Mouse (Mus musculus): ENCODE measurements at regions not wholly inside any gene's neighbourhood (a gene's known extent, or its start where the extent isn't known, plus 50 kb on each side); places are given as distances from the start of the nearest gene placed in this dataset.

DNA sequence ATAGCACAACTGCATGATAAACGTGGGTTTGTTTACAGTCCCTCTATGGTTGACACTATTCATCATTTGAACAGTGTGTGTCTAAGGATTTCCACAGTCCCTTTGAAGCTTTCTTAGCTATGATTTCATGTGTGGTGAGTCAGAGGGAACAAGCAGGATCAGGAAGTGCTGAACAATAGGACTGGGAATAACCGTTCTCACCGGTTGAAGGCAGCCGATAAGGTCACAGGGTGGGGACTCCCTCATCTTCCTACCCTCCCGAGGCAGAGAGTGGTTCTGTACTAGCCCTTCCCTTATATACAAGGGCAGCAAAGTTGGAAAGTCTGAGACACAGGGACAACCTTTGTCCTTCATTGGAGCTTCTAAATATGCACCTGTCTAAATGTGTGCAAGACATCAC is 168.1 kb downstream of the Plk2 start:
- Histone ChIP-seq H3K9me3 (replicated peaks) (no peaks in the 10 kb centered on the region), H3K4me2 (no peak overlapping the region), H3K9ac (no peak overlapping the region), H3K27ac (peak overlapping the region; percentile 26; the same call in 1 of the 2 replicates), H3K27me3 (no peaks in the 10 kb centered on the region), H3K4me1 (replicated peaks) (peaks cover 5% of the 10 kb centered on the region; the same call in 1 of the 2 replicates), H3K4me3 (no peak overlapping the region), H3K36me3 (no peaks in the 10 kb centered on the region)
- WGBS = 49% methylated on average over 5 of the region's 5 CpGs
- peak; percentile 62 for ATAC-seq (replicated peaks; ENCODE audit: insufficient number of reproducible peaks, insufficient read depth, low FRiP score, low read depth)

DNA sequence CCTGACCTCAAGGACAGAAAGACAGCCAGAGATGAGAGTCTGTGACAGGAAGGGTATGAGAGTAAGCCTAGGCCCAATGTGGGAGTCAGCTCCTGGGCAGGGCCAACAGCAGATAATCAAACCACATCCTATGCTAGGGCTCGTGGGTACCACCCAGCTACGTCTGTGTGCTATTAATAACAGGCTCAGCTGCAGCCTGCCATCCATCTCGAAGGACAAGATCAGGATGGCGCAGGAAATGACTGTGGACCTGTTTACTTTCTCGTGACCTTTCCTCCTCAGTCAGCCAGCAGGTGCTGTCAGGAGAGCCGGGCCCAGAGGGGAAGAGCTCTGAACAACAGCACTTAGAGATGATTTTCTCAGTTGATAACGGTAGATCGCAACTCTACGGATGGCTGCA is 169.1 kb downstream of the Plk2 start:
- Histone ChIP-seq H3K36me3 (no peaks in the 10 kb centered on the region), H3K9ac (no peak overlapping the region), H3K4me1 (replicated peaks) (peaks cover 5% of the 10 kb centered on the region; the same call in 1 of the 2 replicates), H3K27ac (0 out of 2 replicates have a peak overlapping the region, but pooled peaks have one; percentile 5), H3K9me3 (replicated peaks) (no peaks in the 10 kb centered on the region), H3K27me3 (no peaks in the 10 kb centered on the region), H3K4me2 (peak overlapping the region; percentile 34), H3K4me3 (no peak overlapping the region)
- 23% methylated on average over 9 of the region's 9 CpGs for WGBS
- no peak; the same call in 1 of the 2 replicates for ATAC-seq (replicated peaks; ENCODE audit: insufficient number of reproducible peaks, insufficient read depth, low FRiP score, low read depth)

DNA sequence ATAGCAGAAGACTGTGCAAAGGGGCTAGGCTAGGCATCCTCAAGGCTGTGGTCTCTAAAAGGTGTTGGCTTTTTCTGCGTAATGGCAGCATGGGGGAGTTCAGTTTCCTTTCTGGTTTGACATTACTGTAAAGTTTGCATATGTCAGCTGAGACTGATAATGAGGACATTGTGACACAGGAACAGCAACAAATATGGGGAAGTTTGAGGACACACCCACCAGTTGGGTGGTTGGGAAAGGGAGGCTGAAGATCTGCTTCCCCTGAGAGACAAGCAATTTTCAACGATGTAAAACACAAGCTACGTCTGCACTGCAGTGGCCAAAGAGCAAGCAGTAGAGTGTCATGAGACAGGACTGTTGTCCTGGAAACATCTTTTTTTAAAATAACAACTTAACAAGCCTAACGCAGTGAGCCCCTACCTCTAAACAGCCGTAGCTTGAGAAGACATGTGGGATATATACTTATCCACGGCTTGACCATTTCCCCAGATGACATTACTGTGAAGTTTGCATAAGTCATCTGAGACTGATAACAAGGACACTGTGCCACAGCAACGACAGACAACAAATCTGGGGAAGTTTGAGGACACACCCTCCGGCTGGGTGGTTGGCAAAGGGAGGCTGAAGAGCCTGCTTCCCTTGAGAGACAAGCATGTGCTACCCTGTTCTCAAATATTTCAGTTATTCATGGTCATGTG is 173.8 kb downstream of the Plk2 start:
- H3K4me1 ChIP-seq (replicated peaks) = peaks cover 5% of the 10 kb centered on the region; the same call in 1 of the 2 replicates
- WGBS = 62% methylated on average over 8 of the region's 8 CpGs
- H3K4me3 ChIP-seq = no peak overlapping the region
- no peak overlapping the region for H3K4me2 ChIP-seq
- no peak for ATAC-seq (replicated peaks; ENCODE audit: insufficient number of reproducible peaks, insufficient read depth, low FRiP score, low read depth)
- H3K27ac ChIP-seq = no peak overlapping the region
- no peaks in the 10 kb centered on the region for H3K27me3 ChIP-seq
- no peaks in the 10 kb centered on the region for H3K9me3 ChIP-seq (replicated peaks)
- no peaks in the 10 kb centered on the region for H3K36me3 ChIP-seq
- H3K9ac ChIP-seq = no peak overlapping the region

DNA sequence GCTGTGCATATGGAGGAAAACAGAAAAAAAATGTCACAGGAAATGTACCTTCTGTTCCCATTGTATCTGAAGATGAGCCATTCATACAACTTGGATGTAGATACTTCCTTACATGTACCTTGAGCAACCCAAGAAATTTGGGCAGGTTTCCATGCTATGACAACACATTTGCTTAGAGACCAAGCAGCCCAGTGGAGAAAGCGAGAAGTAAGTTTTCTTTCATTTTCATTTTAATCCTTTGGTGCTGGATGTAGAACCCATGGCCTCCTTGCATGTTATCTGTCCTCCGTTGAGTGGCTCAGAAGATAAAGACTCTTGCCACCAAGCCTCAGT is 174.3 kb downstream of the Plk2 start:
- Histone ChIP-seq H3K4me3 (no peak overlapping the region), H3K36me3 (no peaks in the 10 kb centered on the region), H3K4me1 (replicated peaks) (peaks cover 1% of the 10 kb centered on the region; the same call in 1 of the 2 replicates), H3K27ac (no peak overlapping the region), H3K9me3 (replicated peaks) (no peaks in the 10 kb centered on the region), H3K27me3 (no peaks in the 10 kb centered on the region), H3K4me2 (no peak overlapping the region), H3K9ac (no peak overlapping the region)
- no peak for ATAC-seq (replicated peaks; ENCODE audit: insufficient number of reproducible peaks, insufficient read depth, low FRiP score, low read depth)
- 83% methylated on average over 2 of the region's 2 CpGs for WGBS

DNA sequence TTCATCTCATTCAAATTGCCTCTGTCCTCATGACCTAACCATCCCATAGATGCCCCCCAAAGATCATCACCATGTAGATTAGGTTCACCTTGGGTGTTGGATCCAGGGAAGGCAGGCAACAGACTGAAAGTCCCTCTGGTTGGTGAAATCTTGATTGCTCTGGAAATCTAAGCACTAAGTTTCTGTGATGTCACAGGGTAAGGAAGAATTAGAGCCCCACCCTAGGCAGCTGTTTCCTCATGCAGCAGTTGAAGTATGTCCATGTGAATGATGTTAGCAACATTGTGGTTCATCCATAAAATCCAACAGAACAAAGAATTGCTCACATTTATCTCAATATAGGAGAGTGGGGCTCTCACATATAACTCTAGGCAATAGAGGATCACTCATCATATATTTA is 175.5 kb downstream of the Plk2 start:
- Histone ChIP-seq H3K9me3 (replicated peaks) (no peaks in the 10 kb centered on the region), H3K27ac (no peak overlapping the region), H3K9ac (no peak overlapping the region), H3K27me3 (no peaks in the 10 kb centered on the region), H3K4me1 (replicated peaks) (no peaks in the 10 kb centered on the region), H3K4me3 (no peak overlapping the region), H3K36me3 (no peaks in the 10 kb centered on the region), H3K4me2 (no peak overlapping the region)
- no peak for ATAC-seq (replicated peaks; ENCODE audit: insufficient number of reproducible peaks, insufficient read depth, low FRiP score, low read depth)

DNA sequence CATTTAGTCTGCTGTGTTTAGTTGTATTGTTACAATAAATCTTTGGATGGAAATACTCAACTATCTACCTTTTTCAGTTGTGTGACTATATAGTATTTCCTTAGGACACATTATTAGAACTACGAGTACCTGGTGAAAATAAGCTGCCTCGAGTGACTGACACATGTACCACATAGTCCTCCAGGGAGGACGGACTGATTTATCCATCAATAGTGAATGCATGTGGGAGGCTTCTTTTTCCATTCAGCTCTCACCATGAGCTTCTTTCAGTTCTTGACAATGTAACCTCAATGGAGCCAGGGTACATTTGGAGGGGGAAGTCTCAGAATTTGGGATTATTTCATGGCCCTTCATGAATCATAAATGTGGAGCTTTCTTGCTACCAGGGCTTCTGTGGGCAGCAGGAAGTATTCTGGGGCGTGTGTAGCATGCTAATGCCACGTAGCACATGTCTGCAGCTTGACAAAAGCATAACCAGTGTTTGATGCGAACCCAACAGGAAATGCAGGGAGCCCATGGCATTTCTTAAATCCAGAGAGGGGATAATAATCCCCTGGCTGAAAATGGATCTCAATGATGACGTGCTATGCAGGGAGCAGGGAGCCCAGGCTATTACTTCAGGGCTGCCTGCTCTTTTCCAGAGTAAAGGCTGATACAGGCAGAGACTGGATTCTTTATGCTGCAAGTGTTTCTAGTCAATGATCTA is 178.7 kb downstream of the Plk2 start:
- no peaks in the 10 kb centered on the region for H3K4me1 ChIP-seq (replicated peaks)
- no peak overlapping the region for H3K9ac ChIP-seq
- ATAC-seq (replicated peaks; ENCODE audit: insufficient number of reproducible peaks, insufficient read depth, low FRiP score, low read depth) = no peak
- no peak overlapping the region for H3K4me3 ChIP-seq
- H3K9me3 ChIP-seq (replicated peaks) = no peaks in the 10 kb centered on the region
- H3K36me3 ChIP-seq = no peaks in the 10 kb centered on the region
- H3K4me2 ChIP-seq = no peak overlapping the region
- WGBS = 72% methylated on average over 7 of the region's 7 CpGs
- no peak overlapping the region for H3K27ac ChIP-seq
- no peaks in the 10 kb centered on the region for H3K27me3 ChIP-seq

DNA sequence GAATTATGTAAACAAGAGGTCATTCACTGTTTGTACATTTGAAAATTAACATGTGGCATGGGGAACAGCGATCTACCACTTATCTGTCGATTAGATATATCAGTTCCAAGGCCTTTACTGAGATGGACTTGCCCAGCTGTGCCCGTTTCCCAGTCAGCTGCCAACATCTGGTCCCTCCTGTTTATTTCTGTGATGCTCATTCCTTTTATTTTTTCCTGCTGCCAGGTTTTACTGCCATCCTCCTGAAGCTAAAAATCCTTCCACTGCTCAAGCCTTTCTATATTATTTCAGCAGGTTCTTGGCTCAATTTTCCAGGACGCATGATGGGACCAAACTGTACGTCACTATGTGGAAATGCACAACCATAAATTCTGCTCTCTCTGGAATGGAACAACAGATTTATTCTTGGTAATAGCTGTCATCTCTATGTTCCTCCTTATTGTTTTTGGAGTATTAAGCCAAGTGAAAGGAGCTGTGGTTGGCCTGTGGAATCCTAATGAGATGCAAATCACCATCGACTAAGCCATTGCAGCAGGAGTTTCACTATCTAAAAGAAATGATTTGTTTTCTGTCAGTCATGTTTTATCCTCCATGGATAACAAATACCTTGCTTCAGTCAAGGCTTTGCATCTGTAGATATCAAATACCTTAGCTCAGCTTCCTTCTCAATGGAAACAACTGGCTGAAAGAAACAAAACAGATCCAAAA is 180.1 kb downstream of the Plk2 start:
- Histone ChIP-seq H3K4me3 (no peak overlapping the region), H3K4me2 (no peak overlapping the region), H3K27ac (no peak overlapping the region), H3K9ac (no peak overlapping the region), H3K36me3 (no peaks in the 10 kb centered on the region), H3K4me1 (replicated peaks) (no peaks in the 10 kb centered on the region), H3K9me3 (replicated peaks) (no peaks in the 10 kb centered on the region), H3K27me3 (no peaks in the 10 kb centered on the region)
- ATAC-seq (replicated peaks; ENCODE audit: insufficient number of reproducible peaks, insufficient read depth, low FRiP score, low read depth) = no peak
- WGBS = 76% methylated on average over 6 of the region's 6 CpGs

DNA sequence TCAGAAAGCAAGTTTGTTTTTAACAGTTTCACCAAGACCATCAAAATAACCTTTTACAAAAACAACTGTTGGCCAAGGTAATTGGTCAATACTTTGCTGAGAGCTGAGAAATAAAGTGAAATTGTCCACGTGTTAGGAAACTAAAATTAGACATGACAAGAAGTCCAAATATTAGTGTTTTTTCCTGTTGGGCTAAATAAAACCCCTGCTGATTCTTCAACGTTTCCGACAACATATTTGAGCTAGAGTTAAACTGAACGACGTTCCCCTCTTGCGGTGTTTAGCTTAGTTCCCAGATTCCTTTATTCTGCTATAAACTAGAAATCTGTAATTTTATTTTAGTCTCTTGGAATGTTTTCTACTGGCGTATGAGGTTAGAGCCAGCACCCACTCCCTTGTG is 183.3 kb downstream of the Plk2 start:
- Histone ChIP-seq H3K27ac (no peak overlapping the region), H3K4me3 (no peak overlapping the region), H3K9me3 (replicated peaks) (no peaks in the 10 kb centered on the region), H3K4me1 (replicated peaks) (no peaks in the 10 kb centered on the region), H3K36me3 (no peaks in the 10 kb centered on the region), H3K9ac (no peak overlapping the region), H3K4me2 (no peak overlapping the region), H3K27me3 (no peaks in the 10 kb centered on the region)
- ATAC-seq (replicated peaks; ENCODE audit: insufficient number of reproducible peaks, insufficient read depth, low FRiP score, low read depth) = no peak
- WGBS = 60% methylated on average over 7 of the region's 7 CpGs

DNA sequence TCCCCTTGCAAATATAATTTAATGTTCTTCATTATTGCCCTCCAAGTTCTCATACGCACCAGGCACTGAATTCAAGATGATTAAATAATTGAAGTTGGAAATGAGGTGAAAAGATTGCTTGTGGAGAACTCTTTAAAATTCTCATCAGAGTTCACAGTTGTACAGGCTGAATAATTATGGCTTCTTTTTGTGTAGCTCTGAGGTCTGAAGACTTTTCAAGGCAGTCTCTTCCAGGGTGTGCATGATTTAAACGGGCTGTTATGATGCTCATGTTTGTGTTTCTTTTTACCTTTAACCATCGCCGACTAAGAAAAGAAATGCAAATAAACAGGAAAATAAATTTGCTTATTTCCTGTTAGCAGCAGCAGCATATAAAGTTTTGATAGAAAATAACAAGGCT is 185.3 kb downstream of the Plk2 start:
- WGBS = 86% methylated on average over 4 of the region's 4 CpGs

DNA sequence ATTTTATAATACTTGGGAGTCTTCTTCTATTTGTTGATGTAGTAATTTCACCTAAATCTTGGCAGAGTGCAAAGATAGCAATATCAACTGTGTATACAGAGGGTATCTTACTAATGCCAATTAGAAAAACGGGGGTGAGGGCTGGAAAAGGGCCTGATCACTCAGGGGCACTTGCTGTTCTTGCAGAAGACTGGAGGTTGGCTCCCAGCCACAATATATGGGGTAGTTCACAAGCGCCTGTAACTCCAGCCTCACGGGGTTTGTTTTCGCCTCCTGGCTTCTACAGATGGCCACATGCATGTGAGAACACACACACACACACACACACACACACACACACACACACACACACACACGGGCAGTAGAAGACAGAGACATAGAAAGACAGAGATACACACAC is 185.7 kb downstream of the Plk2 start:
- no peaks in the 10 kb centered on the region for H3K36me3 ChIP-seq
- WGBS = 65% methylated on average over 5 of the region's 5 CpGs
- no peaks in the 10 kb centered on the region for H3K9me3 ChIP-seq (replicated peaks)

More for the DNA sequence above, 185.3 kb downstream of the Plk2 start:
- H3K36me3 ChIP-seq = no peaks in the 10 kb centered on the region
- H3K4me3 ChIP-seq = no peak overlapping the region
- no peaks in the 10 kb centered on the region for H3K27me3 ChIP-seq
- H3K9me3 ChIP-seq (replicated peaks) = no peaks in the 10 kb centered on the region
- H3K4me2 ChIP-seq = no peak overlapping the region
- no peaks in the 10 kb centered on the region for H3K4me1 ChIP-seq (replicated peaks)
- no peak overlapping the region for H3K9ac ChIP-seq
- no peak for ATAC-seq (replicated peaks; ENCODE audit: insufficient number of reproducible peaks, insufficient read depth, low FRiP score, low read depth)
- no peak overlapping the region for H3K27ac ChIP-seq

DNA sequence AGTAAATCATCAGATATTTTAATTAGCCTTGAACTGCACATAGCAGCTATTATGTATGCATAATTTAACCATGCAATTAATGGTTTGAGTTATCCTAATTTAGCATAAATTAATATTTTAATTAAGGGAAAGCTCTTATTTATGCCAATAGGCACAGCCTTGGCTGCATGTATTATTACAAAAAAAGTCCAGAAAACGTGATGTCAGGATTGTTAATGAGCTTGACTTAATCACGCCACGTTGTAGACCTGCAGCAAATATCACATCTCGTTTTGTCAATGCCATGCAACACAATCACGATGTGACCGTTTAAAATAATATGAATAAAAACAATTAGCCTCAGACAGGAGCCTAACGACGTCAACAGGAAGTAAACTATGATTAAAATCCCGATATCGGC is 189.9 kb downstream of the Plk2 start:
- Histone ChIP-seq H3K4me1 (replicated peaks) (no peaks in the 10 kb centered on the region), H3K4me3 (no peak overlapping the region), H3K27ac (no peak overlapping the region), H3K4me2 (no peak overlapping the region), H3K9ac (no peak overlapping the region), H3K27me3 (no peaks in the 10 kb centered on the region), H3K36me3 (no peaks in the 10 kb centered on the region), H3K9me3 (replicated peaks) (no peaks in the 10 kb centered on the region)
- 79% methylated on average over 10 of the region's 10 CpGs for WGBS
- no peak for ATAC-seq (replicated peaks; ENCODE audit: insufficient number of reproducible peaks, insufficient read depth, low FRiP score, low read depth)

More for the DNA sequence above, 185.7 kb downstream of the Plk2 start:
- Histone ChIP-seq H3K27ac (no peak overlapping the region), H3K4me1 (replicated peaks) (no peaks in the 10 kb centered on the region), H3K4me3 (no peak overlapping the region), H3K9ac (no peak overlapping the region), H3K4me2 (no peak overlapping the region), H3K27me3 (no peaks in the 10 kb centered on the region)
- ATAC-seq (replicated peaks; ENCODE audit: insufficient number of reproducible peaks, insufficient read depth, low FRiP score, low read depth) = no peak
